Mouse (Mus musculus) small intestine, adult 2 months (tissue): ENCODE measurements around the gene Nap1l4.

Experiments used
- CTCF ChIP-seq: fragments of 200-500 bp; IDR thresholded peaks from 2 replicates; pipeline ENCODE4 v1.5.1; 2012; ENCODE audit warnings: low read depth, mild to moderate bottlenecking, control low read depth, inconsistent platforms, low read length, moderate library complexity, mixed read lengths; ENCODE audit not compliant: insufficient replicate concordance, insufficient read length; ENCODE audit errors: extremely low read depth
- POLR2A ChIP-seq: fragments of 200-500 bp; IDR thresholded peaks from 2 replicates; pipeline ENCODE4 v1.6.1; 2012; ENCODE audit warnings: low read depth, mild to moderate bottlenecking, control low read depth, inconsistent platforms, low read length, moderate library complexity

GRCm38 (mm10) chr7:143469946-143470345, 79.0 kb downstream of the Nap1l4 start:
- TF ChIP-seq POLR2A (no peak), CTCF (peak; percentile 88)
